Mouse (Mus musculus): ENCODE data around the gene Fgd2. TPM values are rescaled to one million over a fixed set of nuclear protein-coding genes. Genes with fewer than 3 reads are reported as not detected.

Fgd2 gene
- polyA plus RNA-seq (2017; shearing (Covaris generic)) = 1.3 TPM

DNA sequence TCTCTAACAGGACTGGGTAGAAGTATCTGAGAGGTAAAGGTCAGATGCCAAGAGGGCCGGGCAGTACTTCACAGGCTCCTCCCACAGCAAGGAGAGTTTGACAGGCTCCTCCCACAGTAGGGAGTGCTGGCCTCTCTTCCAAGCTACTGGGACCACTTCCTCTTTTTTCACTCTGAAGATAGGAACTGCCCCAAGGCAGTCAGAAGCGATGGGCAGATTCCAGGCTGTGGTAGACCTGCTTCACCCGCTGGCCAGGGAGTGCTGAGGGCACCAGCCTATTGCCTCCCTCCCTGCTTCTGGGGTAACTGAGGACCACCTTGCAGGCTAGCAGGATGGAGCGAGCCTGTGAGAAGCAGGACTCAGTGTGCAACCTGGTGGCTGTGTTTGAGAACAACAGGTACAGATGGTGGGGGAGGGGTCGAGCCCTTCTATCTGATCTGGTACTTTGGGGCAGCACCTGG lies at the start of gene Fgd2:
Gene Fgd2, plus strand, starts transcription at position 154 of the 461 bp plus-strand sequence.

GRCm38 (mm10) chr17:29317380-29317779 lies 43.3 kb upstream of the Fgd2 start, which contains the start of gene Pi16:
Gene Pi16, plus strand, starts transcription at chr17:29317680.

DNA sequence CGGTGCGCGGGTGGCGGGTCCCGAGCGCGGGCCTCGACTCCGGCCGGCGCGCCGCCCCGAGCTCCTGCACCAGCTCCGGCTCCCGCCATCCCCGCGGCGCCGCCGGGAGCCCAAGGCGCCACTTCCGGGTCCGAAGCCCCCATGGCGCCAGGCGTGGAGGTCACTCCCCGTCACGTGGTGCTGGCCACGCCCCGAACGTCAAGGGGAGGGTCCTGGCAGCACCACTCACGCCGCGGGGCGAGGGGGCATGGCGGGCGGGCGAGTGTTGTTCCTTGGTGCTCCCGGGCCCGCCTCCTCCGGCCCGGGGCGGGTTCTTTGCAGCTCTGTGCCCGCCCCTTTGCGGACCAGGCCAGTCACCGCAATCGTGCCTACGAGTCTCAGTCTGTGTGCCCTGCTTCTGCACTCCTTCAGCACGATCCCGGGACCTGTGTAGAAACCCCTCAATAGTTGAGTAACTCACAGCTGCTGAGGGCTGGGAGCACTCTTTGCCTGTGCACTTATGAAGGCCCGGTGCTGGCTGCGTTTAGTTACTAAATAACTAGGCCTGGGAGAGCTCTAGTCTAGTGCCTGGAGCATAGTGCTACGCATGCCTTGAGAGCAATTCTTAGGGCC lies 13.0 kb upstream of the Fgd2 start, which contains the start of gene Mtch1:
Gene Mtch1, minus strand, starts transcription at position 290 of the 612 bp plus-strand sequence.

Other genes with a start within 250 kb of the Fgd2 start
- gene Rab44, start 246.8 kb upstream of the Fgd2 start, polyA plus RNA-seq (2017; shearing (Covaris generic)) = not detected
- 0.99 TPM for gene Cpne5, start 122.7 kb upstream of the Fgd2 start, polyA plus RNA-seq (2017; shearing (Covaris generic))
- gene Ppil1, start 96.7 kb upstream of the Fgd2 start, polyA plus RNA-seq (2017; shearing (Covaris generic)) = 89.1 TPM
- gene BC004004, start 92.1 kb upstream of the Fgd2 start, polyA plus RNA-seq (2017; shearing (Covaris generic)) = 152 TPM
- 0.16 TPM for gene Pi16, start 43.2 kb upstream of the Fgd2 start, polyA plus RNA-seq (2017; shearing (Covaris generic))
- 7.5 TPM for gene Mtch1, start 13.0 kb upstream of the Fgd2 start, polyA plus RNA-seq (2017; shearing (Covaris generic))
- gene Pim1, start 129.8 kb downstream of the Fgd2 start, polyA plus RNA-seq (2017; shearing (Covaris generic)) = 34.1 TPM
- not detected for gene Gm17657, start 188.7 kb downstream of the Fgd2 start, polyA plus RNA-seq (2017; shearing (Covaris generic))
- 30.4 TPM for gene Tbc1d22b, start 188.9 kb downstream of the Fgd2 start, polyA plus RNA-seq (2017; shearing (Covaris generic))
- gene Tmem217, start 191.5 kb downstream of the Fgd2 start, polyA plus RNA-seq (2017; shearing (Covaris generic)) = 5.6 TPM

Data from CD4-positive, CD25-positive, alpha-beta regulatory T cell, adult 9 weeks (primary cell).